Mouse (Mus musculus): Measurements from ENCODE around the gene Zkscan4.

DNA sequence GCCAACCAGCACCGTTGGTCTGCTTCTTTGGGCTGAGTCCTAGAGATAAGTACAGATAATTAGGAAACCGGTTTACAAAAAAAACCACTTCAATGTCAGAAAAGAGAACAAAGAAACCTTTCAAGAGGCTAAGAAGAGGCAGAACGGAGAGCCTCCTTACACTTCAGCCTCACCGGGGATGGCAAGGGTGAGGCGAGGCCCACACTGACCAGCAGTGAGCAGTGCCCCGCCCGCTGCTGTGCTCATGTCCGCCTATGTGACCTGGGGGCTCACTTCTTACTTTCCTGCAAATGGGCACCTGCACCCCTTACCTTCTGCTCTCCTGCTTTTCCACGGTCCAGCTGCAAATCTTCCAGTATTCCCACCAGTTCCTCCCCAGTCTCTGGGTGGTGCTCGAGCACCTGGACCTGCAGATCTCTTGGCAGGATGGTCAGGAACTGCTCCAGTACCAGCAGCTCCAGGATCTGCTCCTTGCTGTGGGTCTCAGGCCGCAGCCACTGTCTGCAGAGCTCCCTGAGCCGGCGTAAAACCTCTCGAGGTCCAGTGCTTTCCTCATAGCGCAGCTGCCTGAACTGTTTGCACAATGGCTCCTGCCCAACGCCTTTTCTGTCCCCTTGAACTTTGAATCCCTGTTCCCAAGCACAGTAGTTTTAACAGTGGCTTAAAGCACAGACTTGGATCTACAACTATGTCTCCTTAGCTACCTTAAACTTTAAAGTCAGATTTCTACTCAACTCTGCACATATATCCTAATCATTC lies 30.7 kb upstream of the Zkscan4 start:
- no peak for TF ChIP-seq EP300 (IDR thresholded peaks at IDR 0.05)
- no peak for TF ChIP-seq CTCF (IDR thresholded peaks at IDR 0.05)

Measured in lung, postnatal 0 days (tissue).